ENCODE assay signal across 34 mouse cellular contexts in the genomic region with DNA sequence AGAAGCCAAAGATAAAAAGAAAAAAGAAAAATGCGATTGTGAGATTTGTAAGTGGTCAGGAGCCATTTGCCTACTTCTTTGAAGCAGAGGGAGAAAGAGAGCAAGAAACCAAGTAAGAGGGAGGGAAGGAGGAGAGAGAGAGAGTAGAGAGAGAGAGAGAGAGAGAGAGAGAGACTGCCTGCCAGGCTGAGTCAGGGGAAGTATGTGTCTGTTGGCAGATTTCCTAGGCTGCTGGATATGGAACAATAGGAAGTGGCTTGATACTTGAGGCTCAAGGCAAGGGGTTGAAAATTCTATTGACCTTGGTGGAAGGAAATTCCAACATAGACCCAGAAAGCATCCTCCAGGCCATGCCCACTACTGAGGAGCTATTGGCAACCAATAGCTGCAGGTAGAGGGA. TPM values are rescaled to one million over a fixed set of nuclear protein-coding genes. Genes with fewer than 3 reads are reported as not detected.
DNase-seq lines count a peak whose midpoint lies in the region; ATAC-seq and TF ChIP-seq lines count a peak whose summit lies in the region.
"Had no signal": no experiment of that assay in that cellular context is flagged by ENCODE, and none has a peak within 500 bp of the region (broad histone marks: within the 10 kb centered on the region; RNA-seq: fewer than 3 reads in every experiment).

No protein-coding gene starts in this region.

- H3K4me3 ChIP-seq in liver, adult 2 months (ENCODE audit: insufficient read depth, low read depth, low read length) = no peak overlapping the region
- no peak overlapping the region for H3K4me3 ChIP-seq in liver, postnatal 0 days (ENCODE audit: low read depth, low read length)
- H3K4me3 ChIP-seq in MEL (ENCODE audit: control insufficient read depth in 1 of 2, insufficient read depth in 1 of 2, low read depth in 2 of 2, low read length in 2 of 2) = no peak overlapping the region
- no peak overlapping the region for H3K4me3 ChIP-seq in lung, postnatal 0 days (ENCODE audit: low read depth, low read length)
- H3K4me3 ChIP-seq: embryonic facial prominence, embryonic 15.5 days; forebrain, embryonic 13.5 days; heart, embryonic 13.5 days; hindbrain, embryonic 10.5 days; hindbrain, embryonic 15.5 days; limb, embryonic 15.5 days had no signal

- TF ChIP-seq POLR2A in liver, adult 2 months (IDR thresholded peaks at IDR 0.05; ENCODE audit: extremely low read depth, insufficient read depth, low read length) = no peak
- no peak for TF ChIP-seq POLR2A in MEL (IDR thresholded peaks at IDR 0.05; ENCODE audit: control insufficient read depth in 1 of 2, insufficient read depth in 1 of 2, low read depth in 1 of 2, low read length in 2 of 2, poor library complexity in 1 of 2)

- peaks cover 1% of the 10 kb centered on the region; the same call in 1 of the 2 replicates for H3K36me3 ChIP-seq in liver, adult 2 months (ENCODE audit: control insufficient read depth, insufficient read depth, low read length)
- no peaks in the 10 kb centered on the region for H3K36me3 ChIP-seq in liver, postnatal 0 days (replicated peaks; ENCODE audit: insufficient read depth, low read length)
- H3K36me3 ChIP-seq in MEL (ENCODE audit: control insufficient read depth in 1 of 2, insufficient read depth in 2 of 2, low read length in 2 of 2) = no peaks in the 10 kb centered on the region
- H3K36me3 ChIP-seq in lung, postnatal 0 days (ENCODE audit: insufficient read depth, low read length) = no peaks in the 10 kb centered on the region
- H3K36me3 ChIP-seq: embryonic facial prominence, embryonic 15.5 days; heart, embryonic 13.5 days; hindbrain, embryonic 10.5 days; hindbrain, embryonic 15.5 days; limb, embryonic 15.5 days had no signal

- H3K9ac ChIP-seq in liver, adult 2 months (ENCODE audit: low read depth, low read length) = no peak overlapping the region
- no peak overlapping the region for H3K9ac ChIP-seq in liver, postnatal 0 days (replicated peaks)
- H3K9ac ChIP-seq in MEL (ENCODE audit: control insufficient read depth, low read depth, low read length, poor library complexity, severe bottlenecking) = no peak overlapping the region
- H3K9ac ChIP-seq in lung, postnatal 0 days (replicated peaks; ENCODE audit: low read depth) = no peak overlapping the region
- H3K9ac ChIP-seq: embryonic facial prominence, embryonic 15.5 days; forebrain, embryonic 13.5 days; heart, embryonic 13.5 days; hindbrain, embryonic 15.5 days; limb, embryonic 15.5 days; liver, embryonic 14.5 days had no signal

- H3K27me3 ChIP-seq in liver, adult 2 months (ENCODE audit: control insufficient read depth, insufficient read depth, low read length) = no peaks in the 10 kb centered on the region
- no peaks in the 10 kb centered on the region for H3K27me3 ChIP-seq in liver, postnatal 0 days (ENCODE audit: insufficient read depth, low read length)
- 0 out of 4 replicates have a peak, but pooled peaks cover 0 to 1% of the 10 kb centered on the region in 2 experiments for H3K27me3 ChIP-seq in MEL (ENCODE audit: control insufficient read depth in 1 of 2, insufficient read depth in 2 of 2, low read length in 2 of 2)
- no peaks in the 10 kb centered on the region for H3K27me3 ChIP-seq in lung, postnatal 0 days (replicated peaks; ENCODE audit: insufficient read depth, low read length)
- H3K27me3 ChIP-seq: embryonic facial prominence, embryonic 15.5 days; forebrain, embryonic 13.5 days; heart, embryonic 13.5 days; hindbrain, embryonic 15.5 days; limb, embryonic 15.5 days had no signal

- H3K4me1 ChIP-seq in liver, adult 2 months (ENCODE audit: control insufficient read depth, insufficient read depth, low read length) = no peaks in the 10 kb centered on the region; the same call in 1 of the 2 replicates
- no peaks in the 10 kb centered on the region for H3K4me1 ChIP-seq in liver, postnatal 0 days (ENCODE audit: insufficient read depth)
- no peaks in the 10 kb centered on the region for H3K4me1 ChIP-seq in MEL (ENCODE audit: control insufficient read depth in 1 of 2, insufficient read depth in 2 of 2, low read length in 2 of 2)
- no peaks in the 10 kb centered on the region for H3K4me1 ChIP-seq in lung, postnatal 0 days (ENCODE audit: insufficient read depth, low read depth, low read length)
- H3K4me1 ChIP-seq: embryonic facial prominence, embryonic 15.5 days; forebrain, embryonic 13.5 days; heart, embryonic 13.5 days; hindbrain, embryonic 10.5 days; hindbrain, embryonic 15.5 days; limb, embryonic 15.5 days had no signal

- H3K27ac ChIP-seq in liver, adult 2 months (replicated peaks; ENCODE audit: insufficient read depth, low read depth, low read length) = no peak overlapping the region
- H3K27ac ChIP-seq in liver, postnatal 0 days (ENCODE audit: low read depth) = no peak overlapping the region
- no peak overlapping the region for H3K27ac ChIP-seq in MEL (ENCODE audit: control insufficient read depth, low read depth, low read length)
- H3K27ac ChIP-seq in lung, postnatal 0 days (ENCODE audit: low read length) = no peak overlapping the region
- H3K27ac ChIP-seq: embryonic facial prominence, embryonic 15.5 days; forebrain, embryonic 13.5 days; heart, embryonic 13.5 days; hindbrain, embryonic 10.5 days; hindbrain, embryonic 15.5 days; limb, embryonic 15.5 days; liver, embryonic 14.5 days had no signal

- 93% methylated on average over 1 of the region's 1 CpGs for WGBS in liver, adult 2 months
- WGBS in liver, postnatal 0 days (ENCODE audit: insufficient replicate concordance) = 70% methylated on average over 1 of the region's 1 CpGs
- 71% methylated on average over 1 of the region's 1 CpGs for WGBS in lung, postnatal 0 days

- H3K9me3 ChIP-seq in liver, postnatal 0 days (ENCODE audit: low read length) = no peaks in the 10 kb centered on the region
- no peaks in the 10 kb centered on the region for H3K9me3 ChIP-seq in MEL (replicated peaks; ENCODE audit: insufficient read depth, low read length)
- H3K9me3 ChIP-seq in lung, postnatal 0 days (ENCODE audit: low read length) = no peaks in the 10 kb centered on the region
- H3K9me3 ChIP-seq: embryonic facial prominence, embryonic 15.5 days; forebrain, embryonic 13.5 days; heart, embryonic 13.5 days; hindbrain, embryonic 10.5 days; hindbrain, embryonic 15.5 days; limb, embryonic 15.5 days had no signal

- no peak for TF ChIP-seq EP300 in liver, postnatal 0 days (IDR thresholded peaks at IDR 0.05; ENCODE audit: low read depth)
- no peak for TF ChIP-seq EP300 in MEL (IDR thresholded peaks at IDR 0.05; ENCODE audit: low read depth in 1 of 2, low read length in 2 of 2)
- no peak for TF ChIP-seq EP300 in lung, postnatal 0 days (IDR thresholded peaks at IDR 0.05)

- DNase-seq in heart, adult 18-20 months = peak; percentile 19 to 38
- DNase-seq in heart, postnatal 4 days = no peak
- DNase-seq in liver, adult 2 months (ENCODE audit: extremely low read depth, low read depth, low spot score) = peak; percentile 41
- DNase-seq in liver, postnatal 0 days = no peak
- no peak for DNase-seq in MEL (ENCODE audit: low read depth, low spot score)
- DNase-seq in lung, postnatal 0 days (ENCODE audit: low spot score) = peak; percentile 48
- DNase-seq in adrenal gland, adult 8-10 months = no peak
- DNase-seq in urinary bladder, postnatal 36 days (ENCODE audit: low spot score in 2 of 2) = no peak
- DNase-seq: adrenal gland, postnatal 14 days; cerebellum, adult 11-12 months; cerebellum, postnatal 10 days; gastrocnemius, postnatal 25 days; kidney, adult 18-20 months; layer of hippocampus, postnatal 36 days; left cerebral cortex, postnatal 4 days; midbrain, embryonic 14.5 days; thymus, adult 2 months; thymus, postnatal 36 days had no signal

- no peak for TF ChIP-seq CTCF in liver, adult 2 months (IDR thresholded peaks at IDR 0.05; ENCODE audit: low read depth, low read length)
- TF ChIP-seq CTCF in liver, postnatal 0 days (IDR thresholded peaks at IDR 0.05; ENCODE audit: low read depth) = no peak
- no peak for TF ChIP-seq CTCF in MEL (IDR thresholded peaks at IDR 0.05 in 2 of 3, conservative IDR thresholded peaks at IDR 0.05 in 1 of 3; ENCODE audit: control insufficient read depth in 1 of 3, insufficient read depth in 1 of 3, low read depth in 2 of 3, low read length in 3 of 3, poor library complexity in 1 of 3, severe bottlenecking in 1 of 3)
- TF ChIP-seq CTCF in lung, postnatal 0 days (IDR thresholded peaks at IDR 0.05) = no peak

- TF ChIP-seq RAD21 in MEL (IDR thresholded peaks at IDR 0.05; ENCODE audit: low read depth, low read length) = no peak

- no peak overlapping the region for H3K4me2 ChIP-seq in liver, postnatal 0 days (ENCODE audit: low read depth, low read length)
- no peak overlapping the region for H3K4me2 ChIP-seq in lung, postnatal 0 days (replicated peaks; ENCODE audit: low read depth, low read length)
- H3K4me2 ChIP-seq: embryonic facial prominence, embryonic 15.5 days; forebrain, embryonic 13.5 days; heart, embryonic 13.5 days; hindbrain, embryonic 15.5 days; limb, embryonic 15.5 days had no signal

- no peaks in the 10 kb centered on the region for H3K79me2 ChIP-seq in liver, adult 2 months (ENCODE audit: control insufficient read depth, insufficient read depth, low read length)
- no peaks in the 10 kb centered on the region for H3K79me2 ChIP-seq in MEL (ENCODE audit: control insufficient read depth, insufficient read depth, low read length, poor library complexity)

- ATAC-seq in liver, postnatal 0 days = no peak
- ATAC-seq in lung, postnatal 0 days = no peak
- ATAC-seq: activated CD4-positive, CD25-positive, alpha-beta regulatory T cell, adult 4 months; CD4-positive, CD25-positive, alpha-beta regulatory T cell, adult 4 months; forebrain, embryonic 13.5 days; inflammation-experienced regulatory T-cells, adult 6 months had no signal

RNA-seq across cellular contexts. Expression of gene Khdc1a, which starts 53.3 kb away (rescaled TPM):
- not detected for total RNA-seq in heart, adult 18-20 months (2021)
- total RNA-seq in heart, postnatal 4 days (2021) = not detected
- total RNA-seq in liver, adult 2 months (2014; rRNA removed) = not detected in 2 replicates
- not detected in 2 replicates for polyA plus RNA-seq in liver, adult 2 months (2012; rRNA removed)
- polyA plus RNA-seq in liver, postnatal 0 days (2015; fragmentation: Nextera tagmentation; extraction: Ambion mirVana) = not detected in 2 replicates
- 0.08 TPM in 1 of 2 replicates, not detected in the other for total RNA-seq in MEL (2012; rRNA removed)
- not detected for polyA plus RNA-seq in MEL (2012; ENCODE audit: insufficient read depth in 1 of 2, insufficient read length in 2 of 2, low read depth in 1 of 2, low replicate concordance in 2 of 2, missing spikeins in 1 of 2)
- not detected in 2 replicates for polyA plus RNA-seq in lung, postnatal 0 days (2015; fragmentation: Nextera tagmentation; extraction: Ambion mirVana)
- total RNA-seq in adrenal gland, adult 8-10 months (2022) = not detected
- total RNA-seq: adrenal gland, postnatal 14 days; common myeloid progenitor, adult 5-6 weeks; gastrocnemius, adult 18-20 months; gastrocnemius, postnatal 25 days; heart, postnatal 10 days; layer of hippocampus, postnatal 36 days; left cerebral cortex, postnatal 4 days had no signal
- polyA plus RNA-seq: embryonic facial prominence, embryonic 15.5 days; forebrain, embryonic 13.5 days; hindbrain, embryonic 10.5 days; hindbrain, embryonic 15.5 days; kidney, embryonic 16.5 days; large intestine, adult 2 months; limb, embryonic 15.5 days; liver, embryonic 14.5 days; midbrain, embryonic 14.5 days; neural tube, embryonic 14.5 days had no signal

RNA-seq across cellular contexts. Expression of gene Gsta3, which starts 55.8 kb away (rescaled TPM):
- total RNA-seq in heart, adult 18-20 months (2021) = 10 to 100 TPM; 11.0 to 16.5 TPM
- under 1 TPM; 0.62 to 0.83 TPM for total RNA-seq in heart, postnatal 4 days (2021)
- total RNA-seq in liver, adult 2 months (2014; rRNA removed) = 1,830 and 2,301 TPM in 2 replicates
- 586 and 693 TPM in 2 replicates for polyA plus RNA-seq in liver, adult 2 months (2012; rRNA removed)
- polyA plus RNA-seq in liver, postnatal 0 days (2015; fragmentation: Nextera tagmentation; extraction: Ambion mirVana) = 143 and 187 TPM in 2 replicates
- 2.2 and 4.5 TPM in 2 replicates for total RNA-seq in MEL (2012; rRNA removed)
- polyA plus RNA-seq in MEL (2012; ENCODE audit: insufficient read depth in 1 of 2, insufficient read length in 2 of 2, low read depth in 1 of 2, low replicate concordance in 2 of 2, missing spikeins in 1 of 2) = 1 to 10 TPM in 1 of 2 experiments, not detected in 1; 3.4 TPM
- polyA plus RNA-seq in lung, postnatal 0 days (2015; fragmentation: Nextera tagmentation; extraction: Ambion mirVana) = 23.5 and 28.9 TPM in 2 replicates
- total RNA-seq in adrenal gland, adult 8-10 months (2022) = 10 to 100 TPM; 11.7 to 40.3 (median 27.6) TPM
- total RNA-seq: common myeloid progenitor, adult 5-6 weeks had no signal

Comparison
In these comparisons a context has a peak if more than half of its experiments do, and no peak if none do; other contexts are left out.
1. DNase-seq: peak in heart, adult 18-20 months (2 of 2), liver, adult 2 months (single experiment) and lung, postnatal 0 days (single experiment); none in heart, postnatal 4 days (single experiment), liver, postnatal 0 days (single experiment), MEL (single experiment), adrenal gland, adult 8-10 months (single experiment) and urinary bladder, postnatal 36 days (0 of 2).
2. RNA of gene Gsta3, which starts 55.8 kb away (total RNA-seq): 1,830 to 2,301 TPM in liver, adult 2 months; 11.7 to 40.3 TPM in adrenal gland, adult 8-10 months, 11.0 to 16.5 TPM in heart, adult 18-20 months, 2.2 to 4.5 TPM in MEL and 0.62 to 0.83 TPM in heart, postnatal 4 days; every median in the first group is over 10 times any median in the second.